Mouse (Mus musculus): ENCODE measurements at regions not wholly inside any gene's neighbourhood (a gene's known extent, or its start where the extent isn't known, plus 50 kb on each side); places are given as distances from the start of the nearest gene placed in this dataset.

- H3K9me3 ChIP-seq (ENCODE audit: control insufficient read depth, low read length), result no peaks in the 10 kb centered on the region
- no peak overlapping the region for H3K27ac ChIP-seq (ENCODE audit: low read length)
- no peak overlapping the region for H3K4me3 ChIP-seq (ENCODE audit: low read length)
- no peak for ATAC-seq
- H3K36me3 ChIP-seq (ENCODE audit: control insufficient read depth, insufficient read depth, low read length), result no peaks in the 10 kb centered on the region
- H3K27me3 ChIP-seq (replicated peaks; ENCODE audit: control insufficient read depth, insufficient read depth, low read length), result peaks cover 82% of the 10 kb centered on the region
- WGBS, result 52% methylated on average over 8 of the region's 8 CpGs
- H3K4me2 ChIP-seq (ENCODE audit: low read depth, low read length), result no peak overlapping the region
- peaks cover 1% of the 10 kb centered on the region; the same call in 1 of the 2 replicates for H3K4me1 ChIP-seq (ENCODE audit: control insufficient read depth, insufficient read depth, low read length)
- no peak overlapping the region for H3K9ac ChIP-seq (ENCODE audit: low read depth, low read length)
Measured at GRCm38 (mm10) chr19:44677295-44677694, 78.5 kb upstream of the Pax2 start.

GRCm38 (mm10) chr19:44678686-44679085 is 77.2 kb upstream of the Pax2 start:
- WGBS, result 60% methylated on average over 1 of the region's 1 CpGs
- H3K27ac ChIP-seq (ENCODE audit: low read length), result no peak overlapping the region
- H3K9ac ChIP-seq (ENCODE audit: low read depth, low read length), result no peak overlapping the region
- ATAC-seq, result no peak
- H3K9me3 ChIP-seq (ENCODE audit: control insufficient read depth, low read length), result no peaks in the 10 kb centered on the region
- H3K4me2 ChIP-seq (ENCODE audit: low read depth, low read length), result no peak overlapping the region
- H3K36me3 ChIP-seq (ENCODE audit: control insufficient read depth, insufficient read depth, low read length), result no peaks in the 10 kb centered on the region
- H3K27me3 ChIP-seq (replicated peaks; ENCODE audit: control insufficient read depth, insufficient read depth, low read length), result peaks cover 81% of the 10 kb centered on the region
- H3K4me3 ChIP-seq (ENCODE audit: low read length), result no peak overlapping the region
- no peaks in the 10 kb centered on the region for H3K4me1 ChIP-seq (ENCODE audit: control insufficient read depth, insufficient read depth, low read length)

- WGBS, result 21% methylated on average over 8 of the region's 8 CpGs
- peaks cover 79% of the 10 kb centered on the region for H3K27me3 ChIP-seq (replicated peaks; ENCODE audit: control insufficient read depth, insufficient read depth, low read length)
- ATAC-seq, result no peak
- H3K4me1 ChIP-seq (ENCODE audit: control insufficient read depth, insufficient read depth, low read length), result 0 out of 2 replicates have a peak, but pooled peaks cover 4% of the 10 kb centered on the region
- no peaks in the 10 kb centered on the region for H3K36me3 ChIP-seq (ENCODE audit: control insufficient read depth, insufficient read depth, low read length)
- H3K9ac ChIP-seq (ENCODE audit: low read depth, low read length), result no peak overlapping the region
- H3K27ac ChIP-seq (ENCODE audit: low read length), result no peak overlapping the region
- H3K9me3 ChIP-seq (ENCODE audit: control insufficient read depth, low read length), result no peaks in the 10 kb centered on the region
- no peak overlapping the region for H3K4me3 ChIP-seq (ENCODE audit: low read length)
- H3K4me2 ChIP-seq (ENCODE audit: low read depth, low read length), result no peak overlapping the region
Measured at GRCm38 (mm10) chr19:44681675-44682074, 74.2 kb upstream of the Pax2 start.

GRCm38 (mm10) chr19:44683191-44683590 is 72.7 kb upstream of the Pax2 start:
- ATAC-seq, result no peak
- Histone ChIP-seq H3K4me2 (ENCODE audit: low read depth, low read length) (no peak overlapping the region), H3K27me3 (replicated peaks; ENCODE audit: control insufficient read depth, insufficient read depth, low read length) (peaks cover 69% of the 10 kb centered on the region), H3K4me1 (ENCODE audit: control insufficient read depth, insufficient read depth, low read length) (0 out of 2 replicates have a peak, but pooled peaks cover 4% of the 10 kb centered on the region), H3K36me3 (ENCODE audit: control insufficient read depth, insufficient read depth, low read length) (no peaks in the 10 kb centered on the region), H3K9me3 (ENCODE audit: control insufficient read depth, low read length) (no peaks in the 10 kb centered on the region), H3K9ac (ENCODE audit: low read depth, low read length) (no peak overlapping the region), H3K4me3 (ENCODE audit: low read length) (no peak overlapping the region), H3K27ac (ENCODE audit: low read length) (no peak overlapping the region)
- 3% methylated on average over 12 of the region's 12 CpGs for WGBS

- WGBS, result 2% methylated on average over 48 of the region's 48 CpGs
- no peak for ATAC-seq
- no peak overlapping the region for H3K9ac ChIP-seq (ENCODE audit: low read depth, low read length)
- H3K27me3 ChIP-seq (replicated peaks; ENCODE audit: control insufficient read depth, insufficient read depth, low read length), result peaks cover 72% of the 10 kb centered on the region
- no peak overlapping the region for H3K27ac ChIP-seq (ENCODE audit: low read length)
- peak overlapping the region; percentile 46 for H3K4me2 ChIP-seq (ENCODE audit: low read depth, low read length)
- 0 out of 2 replicates have a peak, but pooled peaks cover 4% of the 10 kb centered on the region for H3K4me1 ChIP-seq (ENCODE audit: control insufficient read depth, insufficient read depth, low read length)
- no peaks in the 10 kb centered on the region for H3K36me3 ChIP-seq (ENCODE audit: control insufficient read depth, insufficient read depth, low read length)
- H3K4me3 ChIP-seq (ENCODE audit: low read length), result peak overlapping the region; percentile 29
- H3K9me3 ChIP-seq (ENCODE audit: control insufficient read depth, low read length), result no peaks in the 10 kb centered on the region
Measured at GRCm38 (mm10) chr19:44684061-44684514, 71.8 kb upstream of the Pax2 start.

GRCm38 (mm10) chr19:44686061-44686460 is 69.8 kb upstream of the Pax2 start:
- no peak overlapping the region for H3K4me2 ChIP-seq (ENCODE audit: low read depth, low read length)
- no peak for ATAC-seq
- H3K4me1 ChIP-seq (ENCODE audit: control insufficient read depth, insufficient read depth, low read length), result 0 out of 2 replicates have a peak, but pooled peaks cover 4% of the 10 kb centered on the region
- no peak overlapping the region for H3K9ac ChIP-seq (ENCODE audit: low read depth, low read length)
- no peak overlapping the region for H3K4me3 ChIP-seq (ENCODE audit: low read length)
- whole genome bisulfite sequencing, result 36% methylated on average over 7 of the region's 7 CpGs
- no peaks in the 10 kb centered on the region for H3K36me3 ChIP-seq (ENCODE audit: control insufficient read depth, insufficient read depth, low read length)
- no peak overlapping the region for H3K27ac ChIP-seq (ENCODE audit: low read length)
- H3K9me3 ChIP-seq (ENCODE audit: control insufficient read depth, low read length), result no peaks in the 10 kb centered on the region
- H3K27me3 ChIP-seq (replicated peaks; ENCODE audit: control insufficient read depth, insufficient read depth, low read length), result peaks cover 67% of the 10 kb centered on the region

- 0 out of 2 replicates have a peak overlapping the region, but pooled peaks have one; percentile 16 for H3K4me2 ChIP-seq (ENCODE audit: low read depth, low read length)
- H3K4me1 ChIP-seq (ENCODE audit: control insufficient read depth, insufficient read depth, low read length), result peaks cover 4% of the 10 kb centered on the region; the same call in 1 of the 2 replicates
- under 1% methylated on average over 17 of the region's 17 CpGs for WGBS
- no peaks in the 10 kb centered on the region for H3K9me3 ChIP-seq (ENCODE audit: control insufficient read depth, low read length)
- H3K9ac ChIP-seq (ENCODE audit: low read depth, low read length), result no peak overlapping the region
- no peak overlapping the region for H3K27ac ChIP-seq (ENCODE audit: low read length)
- no peaks in the 10 kb centered on the region for H3K36me3 ChIP-seq (ENCODE audit: control insufficient read depth, insufficient read depth, low read length)
- H3K27me3 ChIP-seq (replicated peaks; ENCODE audit: control insufficient read depth, insufficient read depth, low read length), result peaks cover 45% of the 10 kb centered on the region
- 0 out of 2 replicates have a peak overlapping the region, but pooled peaks have one; percentile 12 for H3K4me3 ChIP-seq (ENCODE audit: low read length)
- ATAC-seq, result no peak
Measured at GRCm38 (mm10) chr19:44692396-44692795, 63.4 kb upstream of the Pax2 start.

- 3% methylated on average over 16 of the region's 16 CpGs for WGBS
- Histone ChIP-seq H3K27ac (ENCODE audit: low read length) (no peak overlapping the region), H3K4me1 (ENCODE audit: control insufficient read depth, insufficient read depth, low read length) (peaks cover 4% of the 10 kb centered on the region; the same call in 1 of the 2 replicates), H3K9me3 (ENCODE audit: control insufficient read depth, low read length) (no peaks in the 10 kb centered on the region), H3K4me2 (ENCODE audit: low read depth, low read length) (0 out of 2 replicates have a peak overlapping the region, but pooled peaks have one; percentile 16), H3K9ac (ENCODE audit: low read depth, low read length) (no peak overlapping the region), H3K27me3 (replicated peaks; ENCODE audit: control insufficient read depth, insufficient read depth, low read length) (peaks cover 49% of the 10 kb centered on the region), H3K36me3 (ENCODE audit: control insufficient read depth, insufficient read depth, low read length) (no peaks in the 10 kb centered on the region), H3K4me3 (ENCODE audit: low read length) (0 out of 2 replicates have a peak overlapping the region, but pooled peaks have one; percentile 12)
- no peak for ATAC-seq
Measured at GRCm38 (mm10) chr19:44692816-44693215, 63.0 kb upstream of the Pax2 start.

- H3K9ac ChIP-seq (ENCODE audit: low read depth, low read length), result no peak overlapping the region
- 6% methylated on average over 3 of the region's 3 CpGs for WGBS
- no peaks in the 10 kb centered on the region for H3K9me3 ChIP-seq (ENCODE audit: control insufficient read depth, low read length)
- H3K4me1 ChIP-seq (ENCODE audit: control insufficient read depth, insufficient read depth, low read length), result peaks cover 4% of the 10 kb centered on the region; the same call in 1 of the 2 replicates
- H3K4me2 ChIP-seq (ENCODE audit: low read depth, low read length), result no peak overlapping the region
- ATAC-seq, result no peak
- H3K36me3 ChIP-seq (ENCODE audit: control insufficient read depth, insufficient read depth, low read length), result no peaks in the 10 kb centered on the region
- H3K4me3 ChIP-seq (ENCODE audit: low read length), result no peak overlapping the region
- no peak overlapping the region for H3K27ac ChIP-seq (ENCODE audit: low read length)
- H3K27me3 ChIP-seq (replicated peaks; ENCODE audit: control insufficient read depth, insufficient read depth, low read length), result peaks cover 66% of the 10 kb centered on the region
Measured at GRCm38 (mm10) chr19:44695331-44695730, 60.5 kb upstream of the Pax2 start.

All from intestine, embryonic 16.5 days (tissue).